Mouse (Mus musculus) inflammation-experienced regulatory T-cells, adult 6 months (primary cell): ENCODE results near the gene Slc39a9. TPM values are rescaled to one million over a fixed set of nuclear protein-coding genes. Genes with fewer than 3 reads are reported as not detected.

Experiments used
- ATAC-seq: one replicate; pipeline ENCODE4 v1.8.0; 2017
- polyA plus RNA-seq, 3 experiments: library from polyadenylated mRNA; unstranded; fragments of 100-300 nt; shearing (Covaris generic); gene quantifications; one replicate each; pipeline ENCODE4 v1.2.1; 2017

Slc39a9 gene
- polyA plus RNA-seq, 3 experiments from 2014 or later = 22.2 to 22.7 (median 22.5) TPM

- no peak for ATAC-seq
Observed at GRCm38 (mm10) chr12:80724853-80725559, 81.3 kb downstream of the Slc39a9 start.

DNA sequence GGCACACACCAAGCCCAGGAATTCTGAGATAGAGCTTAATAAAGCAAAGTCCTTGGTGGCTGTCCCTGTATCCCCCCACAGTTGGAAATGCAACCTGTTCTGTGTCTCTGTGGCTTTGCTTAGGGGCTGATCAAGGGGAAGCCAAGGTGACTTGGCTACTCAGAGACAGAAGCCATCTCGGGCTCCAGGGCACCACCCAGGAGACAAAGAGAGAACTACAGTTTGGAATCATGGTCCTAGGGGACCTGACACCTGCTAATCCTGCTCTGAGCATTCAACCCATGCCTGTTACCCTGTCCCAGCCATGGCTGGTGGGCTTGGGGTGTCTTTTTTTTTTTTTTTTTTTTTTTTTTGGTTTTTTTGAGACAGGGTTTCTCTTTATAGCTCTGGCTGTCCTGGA, 84.5 kb downstream of the Slc39a9 start:
- no peak for ATAC-seq

DNA sequence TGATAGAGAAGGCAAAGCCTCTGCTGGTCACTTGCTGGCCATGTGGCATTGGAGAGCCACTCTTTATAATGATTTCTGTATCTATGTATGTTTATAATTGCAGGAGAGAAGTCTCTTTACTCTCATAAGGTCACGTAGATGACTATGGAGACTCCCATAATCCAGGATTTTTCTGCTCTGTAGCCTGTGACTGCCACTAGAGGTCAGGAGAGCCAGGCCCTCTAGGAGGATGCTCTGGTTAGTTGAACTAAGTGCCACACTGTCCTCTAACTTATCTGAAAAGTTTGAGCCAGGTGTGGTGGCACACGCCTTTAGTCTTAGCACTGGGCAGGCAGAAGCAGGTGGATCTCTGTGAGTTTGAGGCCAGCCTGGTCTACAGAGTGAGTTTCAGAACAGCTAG, 85.1 kb downstream of the Slc39a9 start:
- no peak for ATAC-seq

DNA sequence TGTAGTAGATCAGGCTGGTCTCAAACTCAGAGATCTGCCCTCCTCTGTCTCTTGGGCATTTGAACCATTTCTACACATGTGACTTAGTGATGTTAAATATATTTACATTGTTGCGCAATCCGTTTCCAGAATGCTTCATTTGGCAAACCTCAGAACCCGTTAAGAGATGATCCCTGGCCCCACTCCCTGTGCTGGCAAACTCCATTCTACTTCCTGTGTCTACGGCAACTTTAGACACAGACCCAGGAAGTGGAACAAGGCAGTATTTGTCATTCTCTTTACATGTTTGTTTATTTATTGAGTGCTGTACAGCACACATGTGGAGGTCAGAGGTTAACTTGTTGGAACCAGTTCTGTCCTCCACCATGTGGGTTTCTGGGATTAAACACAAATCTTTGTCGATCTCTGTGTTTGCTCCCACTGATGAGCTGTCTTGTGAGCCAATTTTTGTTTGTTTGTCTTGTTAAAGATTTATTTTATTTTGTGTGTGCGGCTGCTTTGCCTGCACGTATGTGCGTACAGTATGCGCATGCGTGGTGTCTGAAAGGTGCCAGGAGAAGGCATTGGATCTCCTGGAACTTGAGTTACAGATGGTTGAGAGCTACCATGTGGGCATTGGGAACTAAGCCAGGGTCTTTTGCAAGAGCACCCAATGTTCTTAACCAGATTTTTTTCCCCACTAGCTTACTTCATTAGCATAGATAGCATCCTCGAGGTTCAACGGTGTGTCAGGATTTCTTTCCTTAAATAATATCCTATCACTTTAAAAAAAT, 86.3 kb downstream of the Slc39a9 start:
- ATAC-seq = no peak

DNA sequence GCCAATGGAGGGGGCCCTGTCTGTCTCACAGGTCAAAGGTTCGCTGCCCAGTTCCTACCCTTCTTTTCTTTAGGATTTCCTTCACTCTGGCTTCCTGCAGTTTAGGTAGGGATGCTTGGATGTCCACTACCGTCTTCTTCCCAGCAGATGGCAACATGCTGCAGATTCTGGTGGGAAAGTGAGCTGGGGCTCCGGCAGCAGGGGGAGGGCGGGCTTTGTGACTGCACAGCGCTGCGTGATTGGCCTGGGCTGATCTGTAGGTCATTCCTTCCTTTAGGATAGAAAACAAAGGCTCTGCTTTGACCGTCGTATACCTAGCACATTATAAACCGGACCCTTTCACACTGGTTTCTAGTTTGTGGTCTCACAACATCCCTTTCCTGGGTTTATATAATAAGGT, 86.9 kb downstream of the Slc39a9 start:
- ATAC-seq = no peak

Other genes with a start within 250 kb of the Slc39a9 start
- gene Dcaf5, start 207.3 kb upstream of the Slc39a9 start, polyA plus RNA-seq = 10 to 100 TPM; 15.3 to 18.7 (median 16.5) TPM
- gene Exd2, start 180.8 kb upstream of the Slc39a9 start, polyA plus RNA-seq = 10 to 100 TPM; 17.8 to 30.0 (median 25.9) TPM
- 1 to 10 TPM in 1 of 3 experiments, under 1 TPM in 1, not detected in 1; 0.70 to 1.6 TPM for gene Galnt16, start 125.6 kb upstream of the Slc39a9 start, polyA plus RNA-seq
- gene Erh, start 458 bp downstream of the Slc39a9 start, polyA plus RNA-seq = 100 to 1,000 TPM; 131 to 147 (median 146) TPM
- 1 to 10 TPM in 2 of 3 experiments, not detected in 1; 1.5 to 2.4 TPM for gene Plekhd1, start 48.7 kb downstream of the Slc39a9 start, polyA plus RNA-seq
- not detected for gene Ccdc177, start 116.8 kb downstream of the Slc39a9 start, polyA plus RNA-seq
- 10 to 100 TPM; 21.2 to 32.8 (median 26.7) TPM for gene Susd6, start 146.6 kb downstream of the Slc39a9 start, polyA plus RNA-seq